Mouse (Mus musculus): ENCODE data around the gene Gm3880.
A peak's percentile ranks its signal among the peaks of the same experiment; 100 is the strongest.
"Not testable (repeated sequence)": the region's sequence is repeated elsewhere in the genome, so short reads cannot be mapped to it uniquely, and the experiment has no call there.

The Gm3880 gene

GRCm38 (mm10) chrX:102686872-102687271, at the start of gene Gm3880:
TSS of gene Gm3880 (minus strand) at chrX:102686972.
- not testable (repeated sequence) for DNase-seq (ENCODE audit: low read depth)

GRCm38 (mm10) chrX:102724226-102724625, 37.5 kb upstream of the Gm3880 start:
- DNase-seq (ENCODE audit: low read depth) = not testable (repeated sequence)

- DNase-seq (ENCODE audit: low read depth) = not testable (repeated sequence)
These were observed 20.8 kb upstream of the Gm3880 start, which contains the start of the genes Gm9112 and Dmrtc1b for GRCm38 (mm10) chrX:102707535-102707934. TSS of gene Gm9112 (minus strand) at chrX:102707635. TSS of gene Dmrtc1b (plus strand) at chrX:102707865.

GRCm38 (mm10) chrX:102700636-102701035, 13.9 kb upstream of the Gm3880 start:
- DNase-seq (ENCODE audit: low read depth) = not testable (repeated sequence)

- not testable (repeated sequence) for DNase-seq (ENCODE audit: low read depth)
These were observed 2.5 kb upstream of the Gm3880 start for GRCm38 (mm10) chrX:102689252-102689651.

GRCm38 (mm10) chrX:102684706-102685105, 2.1 kb downstream of the Gm3880 start:
- not testable (repeated sequence) for DNase-seq (ENCODE audit: low read depth)

- no peak for DNase-seq (ENCODE audit: low read depth)
These were observed 20.1 kb downstream of the Gm3880 start for GRCm38 (mm10) chrX:102666641-102667040.

GRCm38 (mm10) chrX:102660712-102661111, 26.1 kb downstream of the Gm3880 start:
- DNase-seq (ENCODE audit: low read depth) = no peak

GRCm38 (mm10) chrX:102645691-102646090, 41.1 kb downstream of the Gm3880 start:
- no peak for DNase-seq (ENCODE audit: low read depth)

GRCm38 (mm10) chrX:102645146-102645545, 41.6 kb downstream of the Gm3880 start:
- no peak for DNase-seq (ENCODE audit: low read depth)

- DNase-seq (ENCODE audit: low read depth) = no peak
These were observed 42.2 kb downstream of the Gm3880 start for GRCm38 (mm10) chrX:102644573-102644951.

- peak; percentile 19 for DNase-seq (ENCODE audit: low read depth)
These were observed 42.8 kb downstream of the Gm3880 start, which contains the start of gene Phka1 for GRCm38 (mm10) chrX:102643823-102644572. TSS of gene Phka1 (minus strand) at chrX:102644246.
